18 mouse cellular contexts compared by ENCODE assay signal in the genomic region with DNA sequence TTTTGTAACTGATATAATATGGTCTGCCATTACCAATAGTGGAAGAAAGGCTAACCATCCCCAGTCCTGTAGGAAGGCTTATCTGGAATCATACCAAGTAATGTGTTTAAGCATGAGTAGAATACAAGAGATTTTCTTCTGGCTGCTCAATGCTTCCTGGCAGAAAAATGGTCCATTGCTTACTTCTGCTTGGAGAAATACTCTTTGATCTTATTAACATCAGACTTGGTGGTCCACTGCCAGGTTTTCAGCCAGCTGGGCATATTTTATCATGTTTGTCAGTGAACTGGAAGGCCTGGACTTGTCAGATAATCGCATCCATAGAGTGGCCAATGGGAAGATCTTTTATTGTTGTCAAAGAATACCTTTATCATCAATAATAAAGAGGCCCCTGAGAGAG.
"Had no signal": no experiment of that assay in that cellular context is flagged by ENCODE, and none has a peak within 500 bp of the region (broad histone marks: within the 10 kb centered on the region; RNA-seq: fewer than 3 reads in every experiment).

No protein-coding gene starts in this region.

- H3K9ac ChIP-seq: liver, postnatal 0 days; lung, embryonic 15.5 days; midbrain, embryonic 13.5 days; neural tube, embryonic 12.5 days; stomach, embryonic 15.5 days had no signal

- H3K4me1 ChIP-seq: lung, embryonic 15.5 days; megakaryocyte, embryonic 14.5 days; midbrain, embryonic 13.5 days; neural tube, embryonic 12.5 days; stomach, embryonic 15.5 days had no signal

- ATAC-seq: liver, postnatal 0 days; lung, postnatal 0 days; midbrain, embryonic 13.5 days; midbrain, embryonic 16.5 days had no signal

- H3K9me3 ChIP-seq: lung, embryonic 15.5 days; midbrain, embryonic 13.5 days; neural tube, embryonic 12.5 days; stomach, embryonic 15.5 days had no signal

- H3K4me3 ChIP-seq: lung, embryonic 15.5 days; megakaryocyte, embryonic 14.5 days; midbrain, embryonic 13.5 days; neural tube, embryonic 12.5 days; stomach, embryonic 15.5 days had no signal

- DNase-seq: liver, postnatal 0 days; lung, adult 2 months; lung, postnatal 14 days; lung, postnatal 36 days; right cerebral cortex, postnatal 14 days; thymus, adult 2 months; thymus, postnatal 25 days; thymus, postnatal 4 days had no signal

- H3K4me2 ChIP-seq: lung, embryonic 15.5 days; midbrain, embryonic 11.5 days; midbrain, embryonic 13.5 days; neural tube, embryonic 12.5 days; stomach, embryonic 15.5 days had no signal

- H3K27ac ChIP-seq: lung, embryonic 15.5 days; macrophage; midbrain, embryonic 13.5 days; neural tube, embryonic 12.5 days; stomach, embryonic 15.5 days; stomach, postnatal 0 days had no signal

- H3K36me3 ChIP-seq: lung, embryonic 15.5 days; midbrain, embryonic 13.5 days; neural tube, embryonic 12.5 days; stomach, embryonic 15.5 days had no signal

- H3K27me3 ChIP-seq: lung, embryonic 15.5 days; megakaryocyte, embryonic 14.5 days; midbrain, embryonic 13.5 days; neural tube, embryonic 12.5 days; stomach, embryonic 15.5 days had no signal
